Mouse (Mus musculus): ENCODE results near the gene Kcnh1. TPM values are rescaled to one million over a fixed set of nuclear protein-coding genes. Genes with fewer than 3 reads are reported as not detected.

The Kcnh1 gene
- polyA plus RNA-seq, 1 experiment = 0.51 TPM

GRCm38 (mm10) chr1:192405136-192405535 is 214.6 kb downstream of the Kcnh1 start:
- no peak for DNase-seq (ENCODE audit: low read depth)

- DNase-seq (ENCODE audit: low read depth) = no peak
These were observed 216.0 kb downstream of the Kcnh1 start for GRCm38 (mm10) chr1:192406589-192406988.

DNA sequence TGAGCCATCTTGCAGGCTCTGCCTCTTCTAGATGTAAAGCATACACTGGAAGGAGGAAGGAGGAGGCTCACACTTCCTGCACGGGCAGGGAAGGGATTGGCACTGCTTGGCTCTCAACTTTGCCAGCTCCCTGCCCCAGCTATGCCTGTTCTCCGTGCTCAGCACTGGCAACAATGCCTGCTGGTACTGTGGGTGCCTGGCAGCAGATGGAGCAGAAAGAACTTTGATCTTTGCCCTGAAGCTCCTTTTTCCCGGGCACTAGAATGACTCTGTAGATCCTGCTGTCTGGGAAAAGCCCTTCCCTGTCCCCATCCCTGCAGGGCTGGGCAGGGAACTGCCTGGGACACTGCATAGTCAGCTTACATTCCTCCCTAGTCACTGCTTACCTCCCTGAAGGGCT is 225.2 kb downstream of the Kcnh1 start:
- DNase-seq (ENCODE audit: low read depth) = no peak

DNA sequence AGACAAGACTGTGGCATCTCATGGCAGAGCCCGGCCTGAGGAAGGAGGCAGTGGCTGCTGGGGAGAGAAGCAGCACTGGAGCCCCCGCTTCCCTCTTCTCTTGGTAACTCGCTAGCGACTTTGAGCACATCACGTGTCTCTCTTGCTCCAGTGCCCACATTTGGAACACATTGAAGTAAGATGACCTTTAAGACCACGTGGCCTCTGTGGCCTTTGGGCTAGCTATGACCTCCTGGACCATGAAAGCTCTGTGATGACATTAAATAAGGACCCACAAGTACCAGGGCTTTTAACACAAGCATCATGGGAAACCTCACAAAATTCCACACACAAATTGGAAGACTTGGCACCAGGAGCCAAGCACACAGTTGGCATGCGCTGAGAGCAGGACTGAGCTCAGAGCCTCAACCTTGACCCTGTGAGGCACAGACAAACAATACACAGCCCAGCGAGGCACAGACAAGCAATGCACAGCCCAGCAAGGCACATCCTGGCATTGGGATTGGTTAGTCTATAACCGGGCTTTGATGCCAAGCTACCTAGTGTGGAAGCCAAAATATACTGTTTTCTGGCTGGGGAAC is 225.8 kb downstream of the Kcnh1 start:
- DNase-seq (ENCODE audit: low read depth) = no peak

GRCm38 (mm10) chr1:192419176-192419575 is 228.6 kb downstream of the Kcnh1 start:
- no peak for DNase-seq (ENCODE audit: low read depth)

- no peak for DNase-seq (ENCODE audit: low read depth)
These were observed 231.0 kb downstream of the Kcnh1 start for GRCm38 (mm10) chr1:192421377-192422166.

DNA sequence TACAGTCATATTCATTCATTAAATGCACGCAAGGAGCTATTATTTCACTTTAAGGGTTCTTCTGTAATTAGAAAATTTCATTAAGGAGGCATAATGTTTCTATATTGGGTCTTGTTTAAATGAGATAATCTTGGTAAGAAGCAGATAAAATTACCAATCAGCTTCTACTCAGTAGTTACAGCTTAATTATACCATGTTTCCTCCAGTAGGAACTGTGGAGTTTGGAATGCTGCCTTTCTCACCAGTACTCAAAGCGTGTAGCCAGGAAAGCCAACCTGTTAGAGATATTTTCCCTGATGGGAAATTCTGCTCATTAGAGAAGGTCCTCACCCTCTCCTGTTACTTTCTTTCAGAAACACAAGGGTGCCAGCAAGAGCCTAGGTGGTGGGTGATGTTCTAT is 240.8 kb downstream of the Kcnh1 start:
- no peak for DNase-seq (ENCODE audit: low read depth)

DNA sequence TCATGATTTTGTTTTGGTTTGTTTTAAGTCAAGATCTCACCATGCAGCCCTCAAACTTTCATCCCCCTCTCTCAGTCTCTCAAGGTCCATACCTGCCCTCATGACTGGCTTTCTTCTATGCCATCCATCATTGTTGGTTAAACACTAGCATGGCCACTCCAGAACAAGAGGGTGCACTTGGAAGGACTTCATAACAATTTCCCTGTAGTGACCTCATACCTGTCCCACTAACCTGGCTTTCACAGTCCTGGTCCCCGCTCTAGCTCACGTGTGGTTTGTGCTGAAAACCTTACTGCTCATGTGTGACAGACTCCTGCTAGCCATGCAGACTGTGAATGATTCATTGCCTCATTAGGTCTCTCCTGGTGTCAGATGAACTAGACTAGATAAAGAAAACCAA is 244.9 kb downstream of the Kcnh1 start:
- no peak for DNase-seq (ENCODE audit: low read depth)

GRCm38 (mm10) chr1:192439151-192439837 is 248.7 kb downstream of the Kcnh1 start:
- DNase-seq (ENCODE audit: low read depth) = no peak

GRCm38 (mm10) chr1:192442772-192443445 is 252.3 kb downstream of the Kcnh1 start:
- no peak for DNase-seq (ENCODE audit: low read depth)

- DNase-seq (ENCODE audit: low read depth) = no peak
These were observed 253.6 kb downstream of the Kcnh1 start for GRCm38 (mm10) chr1:192443998-192444657.

- peak; percentile 94 for DNase-seq (ENCODE audit: low read depth)
These were observed 254.3 kb downstream of the Kcnh1 start for GRCm38 (mm10) chr1:192444658-192445447.

- DNase-seq (ENCODE audit: low read depth) = no peak
These were observed 255.6 kb downstream of the Kcnh1 start for GRCm38 (mm10) chr1:192446158-192446557.

DNA sequence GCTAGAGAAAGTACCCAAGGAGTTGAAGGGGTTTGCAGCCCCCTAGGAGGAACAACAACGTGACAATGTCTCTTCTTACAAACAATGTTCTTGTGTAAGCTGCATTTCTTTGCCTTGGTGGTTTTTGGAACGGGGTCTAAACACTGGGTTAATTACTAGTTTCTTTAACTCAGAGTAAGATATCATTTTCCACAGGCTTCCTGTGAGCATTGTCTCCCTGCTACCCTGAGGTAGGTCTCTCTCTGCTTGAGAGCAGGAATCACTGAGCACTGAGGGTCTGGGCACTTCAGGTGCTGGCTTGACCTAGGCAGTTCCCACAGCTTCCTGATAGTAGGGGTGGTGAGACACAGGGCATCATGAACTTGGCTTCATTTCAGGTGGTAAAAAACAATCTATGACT is 257.1 kb downstream of the Kcnh1 start:
- no peak for DNase-seq (ENCODE audit: low read depth)

GRCm38 (mm10) chr1:192448512-192448911 is 257.9 kb downstream of the Kcnh1 start:
- DNase-seq (ENCODE audit: low read depth) = peak; percentile 89

- DNase-seq (ENCODE audit: low read depth) = no peak
These were observed 259.2 kb downstream of the Kcnh1 start for GRCm38 (mm10) chr1:192449572-192450351.

DNA sequence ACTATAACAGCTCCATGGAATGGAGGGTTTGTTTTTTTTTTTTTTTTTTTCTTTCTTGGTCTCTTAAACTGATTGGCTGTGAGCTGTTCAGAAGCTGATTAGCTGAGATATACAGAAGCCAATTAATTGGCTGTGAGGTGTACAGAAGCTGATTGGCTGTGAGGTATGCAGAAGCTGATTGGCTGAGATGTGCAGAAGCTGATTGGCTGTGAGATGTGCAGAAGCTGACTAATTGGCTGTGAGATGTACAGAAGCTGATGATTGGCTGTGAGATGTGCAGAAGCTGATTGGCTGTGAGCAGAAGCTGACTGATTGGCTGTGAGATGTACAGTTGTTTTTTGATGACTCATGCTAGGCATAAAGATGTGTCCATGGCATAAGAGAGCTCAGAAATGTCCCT is 259.9 kb downstream of the Kcnh1 start:
- DNase-seq (ENCODE audit: low read depth) = no peak

DNA sequence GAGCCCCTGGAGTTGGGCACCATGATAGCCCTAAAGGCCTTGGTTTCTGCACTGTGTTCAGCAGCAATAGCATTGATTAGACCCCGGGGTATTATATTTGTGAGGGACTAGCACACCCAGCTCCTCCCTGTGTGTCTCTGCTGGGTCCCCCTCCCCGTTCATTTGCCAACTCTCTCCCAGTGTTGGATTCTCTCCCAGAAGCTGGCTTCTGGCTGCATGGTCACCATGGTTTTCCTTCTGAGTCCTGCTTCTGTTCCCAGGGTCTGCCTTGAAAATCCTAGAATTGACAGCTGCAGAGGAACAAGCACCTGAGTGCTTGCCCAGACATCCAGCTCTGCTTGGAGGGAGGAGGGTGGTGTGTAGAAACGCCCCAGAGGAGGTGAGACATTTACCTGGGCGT is 261.1 kb downstream of the Kcnh1 start:
- DNase-seq (ENCODE audit: low read depth) = no peak

- no peak for DNase-seq (ENCODE audit: low read depth)
These were observed 263.9 kb downstream of the Kcnh1 start for GRCm38 (mm10) chr1:192454501-192454900.

GRCm38 (mm10) chr1:192454981-192455380 is 264.4 kb downstream of the Kcnh1 start:
- no peak for DNase-seq (ENCODE audit: low read depth)
